Mouse (Mus musculus) midbrain, embryonic 12.5 days (tissue): ENCODE measurements at regions not wholly inside any gene's neighbourhood (a gene's known extent, or its start where the extent isn't known, plus 50 kb on each side); places are given as distances from the start of the nearest gene placed in this dataset.

ENCODE experiments used
- ATAC-seq: fragments of 200-750 bp; cut with Nextera tagmentation; 2 replicates; pipeline ENCODE4 v1.8.0; 2017; ENCODE audit warnings: low read depth, moderate TSS enrichment, moderate library complexity; ENCODE audit not compliant: low FRiP score
- H3K27ac ChIP-seq: fragments of 300-500 bp; sonication (generic); replicated peaks from 2 replicates; pipeline ENCODE4 v1.5.1; 2016; ENCODE audit warnings: mild to moderate bottlenecking
- H3K27me3 ChIP-seq: fragments of 300-500 bp; sonication (generic); 2 replicates; pipeline ENCODE4 v1.6.1; 2016; ENCODE audit warnings: mild to moderate bottlenecking
- H3K36me3 ChIP-seq: fragments of 300-500 bp; sonication (generic); 2 replicates; pipeline ENCODE4 v1.6.1; 2016
- H3K4me1 ChIP-seq: fragments of 300-500 bp; sonication (generic); 2 replicates; pipeline ENCODE4 v1.6.1; 2016
- H3K4me2 ChIP-seq: fragments of 300-500 bp; sonication (generic); replicated peaks from 2 replicates; pipeline ENCODE4 v1.6.1; 2016; ENCODE audit warnings: mild to moderate bottlenecking, moderate library complexity
- H3K4me3 ChIP-seq: fragments of 300-500 bp; sonication (generic); 2 replicates; pipeline ENCODE4 v1.5.1; 2016; ENCODE audit warnings: mild to moderate bottlenecking
- H3K9ac ChIP-seq: fragments of 300-500 bp; sonication (generic); replicated peaks from 2 replicates; pipeline ENCODE4 v1.6.1; 2016; ENCODE audit warnings: mild to moderate bottlenecking, moderate library complexity
- H3K9me3 ChIP-seq: fragments of 300-500 bp; sonication (generic); 2 replicates; pipeline ENCODE4 v1.6.1; 2016; ENCODE audit warnings: mild to moderate bottlenecking
- WGBS: fragments of 180-500 bp; shearing (Covaris S2); methylation state at CpG from one replicate; pipeline ENCODE4 v1.1.7; 2016; 5-methylcytosine and 5-hydroxymethylcytosine counted together

- Histone ChIP-seq H3K36me3 (no peaks in the 10 kb centered on the region), H3K9me3 (no peaks in the 10 kb centered on the region), H3K4me3 (no peak overlapping the region), H3K27me3 (no peaks in the 10 kb centered on the region), H3K4me1 (no peaks in the 10 kb centered on the region), H3K27ac (no peak overlapping the region), H3K9ac (no peak overlapping the region), H3K4me2 (no peak overlapping the region)
- ATAC-seq = no peak
- 80% methylated on average over 11 of the region's 11 CpGs for WGBS
Measured at GRCm38 (mm10) chr10:6685308-6686080, 72.8 kb upstream of the Oprm1 start.

- H3K9me3 ChIP-seq = no peaks in the 10 kb centered on the region
- no peak overlapping the region for H3K4me2 ChIP-seq
- no peaks in the 10 kb centered on the region for H3K36me3 ChIP-seq
- no peak overlapping the region for H3K4me3 ChIP-seq
- no peak for ATAC-seq
- no peak overlapping the region for H3K9ac ChIP-seq
- H3K4me1 ChIP-seq = no peaks in the 10 kb centered on the region
- H3K27ac ChIP-seq = no peak overlapping the region
- H3K27me3 ChIP-seq = no peaks in the 10 kb centered on the region
- 90% methylated on average over 1 of the region's 1 CpGs for WGBS
Measured at GRCm38 (mm10) chr10:6686081-6686474, 72.2 kb upstream of the Oprm1 start.
